Mouse (Mus musculus): Measurements from ENCODE around the gene Tfeb.

The Tfeb gene

GRCm38 (mm10) chr17:47792098-47792863 is 55.5 kb downstream of the Tfeb start:
- peak; percentile 56 for DNase-seq

GRCm38 (mm10) chr17:47793377-47793776 is 56.5 kb downstream of the Tfeb start:
- peak; percentile 75 for DNase-seq

- DNase-seq, result peak; percentile 34
Measured at GRCm38 (mm10) chr17:47795446-47795845, 58.6 kb downstream of the Tfeb start.

- DNase-seq, result no peak
Measured at GRCm38 (mm10) chr17:47796156-47796816, 59.5 kb downstream of the Tfeb start.

GRCm38 (mm10) chr17:47796968-47797367 is 60.1 kb downstream of the Tfeb start:
- no peak for DNase-seq

GRCm38 (mm10) chr17:47797383-47797782 is 60.6 kb downstream of the Tfeb start:
- DNase-seq, result no peak

- no peak for DNase-seq
Measured at GRCm38 (mm10) chr17:47802806-47803205, 66.0 kb downstream of the Tfeb start.

GRCm38 (mm10) chr17:47803662-47804061 is 66.8 kb downstream of the Tfeb start:
- DNase-seq, result no peak

GRCm38 (mm10) chr17:47805047-47805835 is 68.4 kb downstream of the Tfeb start:
- DNase-seq, result no peak

GRCm38 (mm10) chr17:47806230-47806629 is 69.4 kb downstream of the Tfeb start:
- no peak for DNase-seq

GRCm38 (mm10) chr17:47811265-47811800 is 74.5 kb downstream of the Tfeb start:
- no peak for DNase-seq

GRCm38 (mm10) chr17:47812200-47812599 is 75.4 kb downstream of the Tfeb start:
- DNase-seq, result no peak

- no peak for DNase-seq
Measured at GRCm38 (mm10) chr17:47813616-47814015, 76.8 kb downstream of the Tfeb start.

- no peak for DNase-seq
Measured at GRCm38 (mm10) chr17:47814496-47814895, 77.7 kb downstream of the Tfeb start.

- DNase-seq, result no peak
Measured at GRCm38 (mm10) chr17:47815446-47815845, 78.6 kb downstream of the Tfeb start.

GRCm38 (mm10) chr17:47818038-47818725 is 81.4 kb downstream of the Tfeb start:
- DNase-seq, result no peak

- DNase-seq, result no peak
Measured at GRCm38 (mm10) chr17:47821339-47821738, 84.5 kb downstream of the Tfeb start.

- DNase-seq, result no peak
Measured at GRCm38 (mm10) chr17:47831161-47831560, 94.3 kb downstream of the Tfeb start.

- no peak for DNase-seq
Measured at GRCm38 (mm10) chr17:47831772-47832171, 94.9 kb downstream of the Tfeb start.

- DNase-seq, result no peak
Measured at GRCm38 (mm10) chr17:47832501-47833028, 95.7 kb downstream of the Tfeb start.

- peak; percentile 19 for DNase-seq
Measured at GRCm38 (mm10) chr17:47833029-47833627, 96.3 kb downstream of the Tfeb start.

Measured in right cerebral cortex, postnatal 4 days (tissue).